Mouse (Mus musculus): ENCODE data around the gene Cdc42bpa.

Cdc42bpa gene

DNA sequence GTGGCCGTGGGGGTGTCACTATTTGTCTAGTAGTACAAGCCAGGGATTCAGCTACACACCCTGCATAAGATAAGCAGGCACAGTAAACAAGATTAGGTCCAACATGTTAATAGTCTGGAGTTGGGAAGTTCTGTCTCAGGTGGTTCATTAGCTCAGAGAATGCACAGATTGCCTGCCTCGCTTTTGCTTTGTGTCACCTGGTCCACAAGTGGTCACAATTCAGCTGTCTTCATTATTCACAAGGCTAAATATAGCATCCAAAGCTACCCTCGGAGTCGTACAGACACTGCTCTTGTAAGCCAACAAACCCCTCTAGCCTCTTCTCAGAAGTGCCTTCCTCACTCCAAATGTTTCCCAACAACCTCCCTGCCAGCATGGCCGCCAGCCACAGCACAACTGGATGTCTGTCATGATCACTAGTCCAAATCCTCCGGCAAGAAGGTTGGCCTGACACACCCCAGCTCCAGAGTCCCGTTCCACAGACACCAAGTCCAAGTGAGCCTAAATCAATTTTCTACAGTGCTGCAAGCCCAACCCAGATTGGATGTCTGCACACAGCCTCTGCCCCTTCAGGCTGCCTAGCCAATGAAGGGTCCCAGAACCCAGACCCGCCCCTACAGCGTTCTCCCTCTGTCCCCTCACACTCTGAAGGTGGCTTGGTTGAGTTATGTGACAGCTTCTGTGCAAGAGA, 234.7 kb downstream of the Cdc42bpa start:
- peak; percentile 71 to 83 for DNase-seq

DNA sequence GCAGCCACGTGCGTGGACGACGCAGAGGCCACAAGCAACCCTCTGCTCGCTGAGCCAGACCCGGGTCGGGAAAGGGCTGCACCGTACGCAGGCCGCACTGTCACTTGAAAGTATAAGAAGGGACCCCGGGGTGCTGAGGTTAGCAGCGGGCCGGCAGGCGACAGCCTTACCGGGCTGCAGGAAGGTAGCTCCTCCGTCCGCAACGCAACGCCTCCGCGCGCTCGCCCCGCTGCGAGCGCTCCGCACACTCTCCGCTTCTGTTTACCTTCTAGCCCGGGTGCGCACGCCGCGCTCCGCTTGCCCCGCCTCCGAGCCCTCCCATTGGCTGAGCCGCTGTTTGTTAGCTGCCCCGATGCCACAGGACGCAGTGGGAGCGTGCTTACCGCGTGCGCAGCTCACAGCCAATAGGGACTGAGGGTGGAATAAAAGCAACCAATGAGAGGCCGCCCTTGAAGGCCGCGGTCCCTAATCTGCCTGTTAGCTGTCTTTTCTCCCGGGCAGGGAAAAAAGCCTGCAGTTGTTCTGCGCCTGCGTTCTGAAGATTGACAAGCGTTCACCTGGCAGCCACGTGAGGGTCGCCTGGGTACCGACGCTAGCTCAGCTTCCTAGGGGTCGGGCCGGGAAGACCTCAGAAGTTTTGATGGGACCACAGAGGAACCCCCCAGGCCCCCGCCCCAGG, 235.6 kb downstream of the Cdc42bpa start:
- peak; percentile 97 to 98 for DNase-seq

DNA sequence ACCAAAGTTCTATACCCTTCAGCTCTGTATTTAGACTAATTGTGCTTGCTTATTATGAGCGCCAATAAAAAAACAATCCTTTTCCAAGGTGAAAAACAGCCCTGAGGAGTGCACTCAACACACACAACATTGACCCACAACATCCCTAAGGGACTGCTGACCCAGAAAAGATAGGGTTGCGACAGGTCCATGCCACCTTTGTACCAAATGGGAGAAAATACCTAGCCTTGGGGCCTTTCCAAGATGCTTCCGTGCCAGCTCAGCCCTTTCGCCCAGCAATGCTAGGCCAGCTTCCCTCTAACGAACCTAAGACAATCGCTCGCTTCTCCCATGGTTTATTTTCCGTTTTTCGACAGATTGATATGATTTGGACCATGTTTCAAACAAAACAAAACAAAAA, 236.2 kb downstream of the Cdc42bpa start:
- DNase-seq: no peak

DNA sequence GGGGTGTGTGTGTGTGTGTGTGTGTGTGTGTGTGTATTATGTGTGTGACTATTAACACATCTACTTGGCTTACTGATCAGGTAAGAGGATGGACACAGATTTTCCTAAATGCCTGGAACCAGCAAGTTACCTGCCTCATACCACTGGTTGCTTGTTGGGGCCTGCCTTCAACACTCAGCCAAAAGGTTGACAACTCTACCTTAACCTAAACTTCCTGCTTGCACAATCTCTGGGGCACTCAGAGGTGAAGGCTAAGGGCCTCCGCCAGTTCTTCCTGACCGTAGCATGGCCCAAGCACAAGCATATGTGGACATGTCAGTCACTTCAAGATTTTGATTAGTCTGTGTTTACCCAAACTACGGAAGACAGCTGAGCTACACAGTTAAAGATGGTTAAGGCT, 237.7 kb downstream of the Cdc42bpa start:
- no peak for DNase-seq

DNA sequence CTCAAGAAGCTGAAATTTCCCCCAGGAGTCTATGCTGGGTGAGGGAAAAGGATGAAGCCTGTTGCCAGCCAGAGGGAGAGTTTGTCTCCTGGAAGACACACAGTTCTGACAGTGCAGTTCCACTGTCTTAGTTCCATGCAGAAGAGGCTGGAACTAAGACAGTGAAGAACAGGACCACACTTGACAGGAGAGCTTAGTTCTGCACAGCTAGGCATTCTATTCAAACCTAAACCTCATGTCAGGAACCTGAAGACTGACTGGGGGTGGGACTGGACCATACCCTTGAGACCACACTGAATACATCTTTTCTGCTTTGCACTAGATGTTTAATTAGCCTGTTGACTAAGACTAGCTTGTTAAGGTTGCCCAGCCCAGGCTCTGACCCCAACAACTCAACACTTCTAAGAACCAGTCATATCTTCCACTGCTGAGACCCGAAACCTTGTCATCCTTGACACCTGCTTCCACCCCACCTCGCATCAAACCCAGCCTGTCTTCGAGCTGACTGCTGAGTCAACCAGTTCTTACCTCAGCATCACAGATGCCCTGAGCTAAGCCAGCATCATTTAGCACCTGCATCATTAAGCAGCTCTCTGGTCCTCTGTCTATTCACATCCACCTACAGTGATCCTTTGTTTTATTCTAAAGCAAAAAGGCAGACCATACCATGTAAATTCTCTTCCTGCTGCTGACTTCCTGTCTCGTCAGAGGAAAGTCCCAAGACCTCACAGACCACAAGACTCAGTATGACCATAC, 238.9 kb downstream of the Cdc42bpa start, which contains the start of gene Coq8a:
TSS of gene Coq8a (minus strand) at position 644 of the 756 bp plus-strand sequence.
- no peak for DNase-seq

DNA sequence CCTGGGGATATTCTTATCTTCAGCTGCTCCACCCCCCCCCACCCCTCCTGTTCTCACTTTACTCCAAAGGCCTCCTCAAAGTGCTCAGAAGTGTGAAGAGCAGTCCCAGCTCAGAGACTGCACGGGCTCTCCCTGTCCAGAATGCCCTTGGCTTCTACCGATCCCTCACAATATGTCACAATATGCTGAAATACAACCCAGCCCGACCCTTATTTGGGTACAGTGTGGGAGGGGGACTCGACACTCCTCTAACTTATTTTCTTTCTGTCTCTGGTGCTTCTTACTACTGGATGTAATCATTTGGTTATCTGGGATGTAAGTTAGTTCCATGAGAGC, 239.4 kb downstream of the Cdc42bpa start:
- no peak for DNase-seq

DNA sequence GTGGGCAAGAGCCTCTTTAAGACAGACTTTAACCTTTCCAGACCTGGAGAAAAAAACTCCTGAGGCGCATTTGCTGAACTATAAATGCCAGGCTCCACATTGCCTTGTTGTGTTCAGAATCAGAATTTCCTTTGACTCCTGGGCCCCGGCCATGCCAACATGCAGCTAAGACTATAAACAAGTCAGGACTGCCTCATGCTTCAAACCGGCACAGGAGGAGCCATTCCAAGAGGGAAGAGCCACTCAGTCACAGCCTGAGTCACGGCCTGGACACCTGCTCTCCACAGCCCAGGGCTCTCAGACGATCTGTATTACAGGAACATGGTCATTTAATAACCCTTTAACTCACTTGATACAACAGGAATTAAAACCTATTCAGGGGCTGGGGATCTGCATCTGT, 240.4 kb downstream of the Cdc42bpa start:
- DNase-seq: no peak

DNA sequence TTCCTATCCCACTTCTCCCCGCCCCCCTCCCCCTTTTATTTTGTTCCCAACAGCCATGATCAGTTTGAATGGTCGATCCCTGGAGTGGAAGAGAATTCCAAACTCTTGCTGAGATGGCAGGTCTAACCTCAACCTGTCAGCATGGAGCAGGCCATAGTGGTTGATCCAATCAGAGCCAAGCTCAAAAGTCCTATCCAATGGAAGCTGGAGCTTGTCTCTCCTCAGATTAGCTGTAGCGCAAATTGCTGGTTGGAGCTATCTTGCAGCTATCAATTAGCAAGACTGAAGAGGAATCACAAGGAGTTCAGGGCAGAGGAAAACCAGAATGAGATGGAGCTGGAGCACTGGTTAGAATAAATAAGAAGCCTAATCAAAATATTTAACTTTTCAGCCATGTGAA, 248.1 kb downstream of the Cdc42bpa start:
- no peak for DNase-seq

DNA sequence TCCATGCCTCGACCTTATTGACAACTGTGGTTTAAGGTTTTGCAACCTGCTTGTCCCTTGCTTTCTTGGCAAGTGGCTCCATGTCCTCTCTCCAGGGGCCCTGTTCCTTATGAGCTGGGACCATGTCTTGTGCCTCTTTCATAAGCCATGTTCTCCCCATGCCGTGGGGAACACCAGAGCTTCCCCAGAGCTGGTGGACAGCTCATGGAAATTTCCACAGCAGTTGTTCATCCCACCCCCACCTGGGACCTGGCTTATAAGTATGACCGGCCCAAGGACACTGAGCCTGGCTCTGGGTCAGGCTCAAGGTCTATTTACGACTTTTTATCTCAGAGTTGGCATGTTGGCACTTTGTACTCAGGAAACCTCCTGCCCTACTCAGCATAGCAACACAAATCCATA, 249.8 kb downstream of the Cdc42bpa start:
- no peak for DNase-seq

DNA sequence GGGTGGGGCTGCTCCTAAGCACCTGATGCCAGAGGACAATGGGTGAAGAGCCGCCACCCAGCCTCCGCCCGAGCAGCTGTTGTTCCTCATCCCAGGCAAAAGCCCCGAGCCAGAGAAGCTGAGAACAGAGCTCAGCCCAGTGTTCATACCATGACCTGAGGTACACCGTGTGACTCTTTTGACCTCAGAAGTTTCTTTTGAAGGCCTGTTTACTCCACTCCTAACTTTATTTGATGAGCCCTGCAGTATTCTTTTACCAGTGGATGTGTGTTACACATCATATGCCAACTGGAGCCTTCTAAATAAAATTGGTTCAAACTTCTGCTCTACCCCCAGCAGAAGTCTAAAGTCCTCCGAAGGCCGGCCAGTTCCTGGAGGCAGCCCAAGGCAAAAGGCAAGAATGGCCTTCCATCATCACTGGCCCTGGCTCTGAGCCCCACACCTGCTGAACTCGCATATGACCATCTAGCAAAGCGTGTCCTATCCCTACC, 250.6 kb downstream of the Cdc42bpa start:
- DNase-seq: no peak

DNA sequence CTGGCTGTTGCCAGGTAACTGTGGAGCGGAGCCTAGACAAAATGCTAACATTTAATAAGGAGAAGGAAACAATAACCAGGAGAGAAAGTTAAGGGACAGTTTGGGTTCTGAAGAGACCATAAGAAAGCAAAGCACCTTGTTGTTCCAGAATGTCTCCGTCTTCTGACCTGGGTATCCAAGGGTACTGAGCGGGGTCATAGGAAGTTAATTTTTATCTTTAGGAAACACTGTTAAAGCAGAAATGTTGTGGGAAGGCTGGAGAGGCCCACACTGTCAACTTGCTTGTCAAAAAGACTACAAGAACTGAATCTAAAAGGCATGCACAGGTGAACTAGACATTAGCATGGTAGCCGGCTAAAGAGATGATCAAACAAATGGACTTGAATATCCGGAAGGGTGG, 252.6 kb downstream of the Cdc42bpa start:
- no peak for DNase-seq

DNA sequence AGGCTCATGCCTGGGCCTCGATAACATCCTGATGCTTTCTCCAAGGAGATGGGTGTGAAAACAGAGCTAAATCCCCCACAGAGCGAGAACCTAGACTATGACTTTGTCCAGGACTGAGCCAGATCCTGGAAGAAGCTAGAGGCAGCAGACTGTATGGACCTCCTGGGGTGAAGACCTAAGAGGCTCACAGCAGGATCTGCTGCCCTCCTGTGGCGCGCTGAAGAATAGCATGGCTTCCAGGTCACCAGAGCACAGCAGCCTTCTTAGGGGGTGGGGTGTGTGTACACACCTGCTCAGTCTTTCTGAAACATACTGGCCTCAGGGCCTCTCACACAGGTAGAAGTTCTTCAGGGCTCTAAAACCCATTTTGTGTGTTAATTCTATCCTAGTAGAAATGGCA, 254.8 kb downstream of the Cdc42bpa start:
- peak; percentile 78 to 79 for DNase-seq
